Mouse (Mus musculus): Measurements from ENCODE around the gene Rassf1.
A peak's percentile ranks its signal among the peaks of the same experiment; 100 is the strongest.
"Not testable (repeated sequence)": the region's sequence is repeated elsewhere in the genome, so short reads cannot be mapped to it uniquely, and the experiment has no call there.

The Rassf1 gene

DNA sequence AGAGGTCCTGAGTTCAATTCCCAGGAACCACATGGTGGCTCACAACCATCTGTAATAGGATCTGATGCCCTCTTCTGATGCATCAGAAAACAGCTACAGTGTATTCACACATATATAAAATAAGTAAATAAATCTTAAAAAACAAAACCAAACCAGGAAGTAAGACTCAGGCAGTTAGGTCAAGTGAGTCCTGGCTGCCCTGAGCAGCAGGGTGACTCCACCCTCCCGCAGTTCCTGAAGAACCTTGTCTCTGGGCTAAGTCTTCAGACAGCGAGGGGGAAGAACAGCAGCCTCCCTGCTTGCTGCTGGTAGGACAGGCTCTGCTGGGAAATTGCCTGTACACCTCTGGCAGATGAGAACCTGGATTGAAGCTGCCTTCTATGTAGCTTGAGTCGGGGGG lies 5.0 kb downstream of the Rassf1 start:
- no peak for DNase-seq (ENCODE audit: low spot score in 2 of 2)

DNA sequence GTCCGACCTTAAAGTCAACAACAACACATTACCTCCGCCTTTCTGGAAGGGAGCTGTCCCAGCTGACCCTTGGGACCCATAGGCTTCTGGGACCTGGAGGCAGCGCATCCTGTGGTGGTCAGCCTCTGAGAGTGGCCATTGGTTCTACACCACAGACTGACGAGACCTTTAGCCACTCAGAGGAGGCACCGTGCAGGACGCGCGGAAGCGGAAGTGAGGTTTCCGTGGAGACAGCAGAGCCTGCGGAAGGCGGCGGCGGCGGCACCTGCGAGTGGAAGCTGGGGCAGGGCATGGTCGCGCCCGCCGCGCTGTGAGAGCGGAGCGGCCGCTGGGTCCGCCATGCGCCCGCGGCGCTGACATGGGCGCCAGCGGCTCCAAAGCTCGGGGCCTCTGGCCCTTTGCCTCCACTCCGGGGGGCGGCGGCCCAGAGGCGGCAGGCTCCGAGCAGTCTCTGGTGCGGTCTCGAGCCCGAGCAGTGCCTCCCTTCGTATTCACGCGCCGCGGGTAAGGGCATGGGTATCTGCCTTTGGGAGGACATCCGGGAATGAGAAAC lies 11.8 kb downstream of the Rassf1 start, which contains the start of gene Tusc2:
Gene Tusc2 (plus strand): TSS at position 227 of the 553 bp plus-strand sequence.
- DNase-seq (ENCODE audit: low spot score in 2 of 2), result peak; percentile 94 to 96

DNA sequence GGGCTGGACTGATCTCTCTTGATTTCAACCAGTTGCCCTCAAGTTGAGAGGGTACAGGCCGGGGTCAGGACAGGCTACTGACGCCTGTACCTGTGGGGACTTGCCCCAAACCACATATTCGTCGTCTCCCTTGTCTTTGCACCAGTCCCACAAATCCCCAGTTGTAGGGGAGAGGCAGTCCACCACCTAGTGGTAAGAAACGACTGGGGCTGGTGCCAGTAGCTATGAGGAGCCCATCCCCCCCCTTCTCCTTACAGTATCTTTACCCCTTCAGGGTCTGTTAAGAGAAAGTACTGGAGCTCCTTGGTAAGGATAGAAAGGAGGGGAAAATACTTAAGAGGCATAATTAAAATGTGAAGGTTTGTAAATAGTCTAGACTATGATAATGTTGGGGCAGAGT lies 14.2 kb downstream of the Rassf1 start:
- DNase-seq (ENCODE audit: low spot score in 2 of 2), result not testable (repeated sequence)

DNA sequence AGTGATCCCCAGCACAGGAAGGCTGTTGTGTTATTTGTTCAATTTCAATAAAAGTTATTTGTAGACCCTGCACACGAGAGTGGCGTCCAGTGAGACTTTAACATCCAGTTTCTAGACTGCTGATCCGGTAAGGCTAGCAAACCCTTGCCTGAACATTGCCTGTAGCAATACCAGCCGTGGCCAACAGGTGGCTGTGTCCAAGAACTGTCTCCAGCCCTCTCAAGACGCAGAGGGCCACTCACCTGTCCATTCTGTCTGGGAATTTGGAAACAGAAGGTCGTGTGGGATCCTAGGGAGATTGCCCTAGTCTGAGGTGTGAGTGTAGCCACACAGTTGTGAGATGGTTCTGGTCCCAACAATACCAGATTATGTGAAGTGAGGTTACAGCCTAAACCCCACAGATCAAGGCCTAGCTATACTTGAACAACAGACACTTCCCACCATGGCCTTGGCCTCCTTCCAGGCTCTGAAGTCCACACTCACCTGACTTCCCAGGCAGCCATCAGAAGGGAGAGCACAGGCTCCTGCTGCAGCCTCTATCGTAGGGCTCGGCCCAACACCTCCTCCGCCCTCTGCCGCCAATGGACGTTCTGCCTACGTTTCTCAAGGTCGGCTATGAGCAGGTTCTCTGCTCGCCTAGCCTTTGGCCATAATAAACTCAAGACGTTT lies 14.8 kb downstream of the Rassf1 start:
- DNase-seq (ENCODE audit: low spot score in 2 of 2), result peak; percentile 66 to 77

DNA sequence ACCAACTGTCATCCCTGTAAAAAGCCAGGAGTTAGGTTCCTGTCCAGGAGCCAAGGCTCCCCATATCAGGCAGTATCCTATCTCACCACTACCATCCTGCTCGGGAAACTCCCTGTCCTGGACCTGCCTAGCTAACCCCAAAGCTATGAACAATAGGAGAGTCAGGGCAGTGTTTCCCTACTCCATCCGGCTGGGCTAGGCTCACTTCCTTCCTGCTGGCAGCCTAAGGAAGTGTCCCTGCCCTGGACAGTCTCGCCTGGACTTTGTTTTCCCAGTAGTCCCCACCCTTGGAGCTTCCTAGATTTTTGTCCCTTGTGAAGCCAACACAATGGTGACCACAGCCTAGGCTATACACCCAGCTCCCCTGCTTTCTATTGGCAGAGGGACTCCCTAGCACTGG lies 15.5 kb downstream of the Rassf1 start:
- no peak for DNase-seq (ENCODE audit: low spot score in 2 of 2)

DNA sequence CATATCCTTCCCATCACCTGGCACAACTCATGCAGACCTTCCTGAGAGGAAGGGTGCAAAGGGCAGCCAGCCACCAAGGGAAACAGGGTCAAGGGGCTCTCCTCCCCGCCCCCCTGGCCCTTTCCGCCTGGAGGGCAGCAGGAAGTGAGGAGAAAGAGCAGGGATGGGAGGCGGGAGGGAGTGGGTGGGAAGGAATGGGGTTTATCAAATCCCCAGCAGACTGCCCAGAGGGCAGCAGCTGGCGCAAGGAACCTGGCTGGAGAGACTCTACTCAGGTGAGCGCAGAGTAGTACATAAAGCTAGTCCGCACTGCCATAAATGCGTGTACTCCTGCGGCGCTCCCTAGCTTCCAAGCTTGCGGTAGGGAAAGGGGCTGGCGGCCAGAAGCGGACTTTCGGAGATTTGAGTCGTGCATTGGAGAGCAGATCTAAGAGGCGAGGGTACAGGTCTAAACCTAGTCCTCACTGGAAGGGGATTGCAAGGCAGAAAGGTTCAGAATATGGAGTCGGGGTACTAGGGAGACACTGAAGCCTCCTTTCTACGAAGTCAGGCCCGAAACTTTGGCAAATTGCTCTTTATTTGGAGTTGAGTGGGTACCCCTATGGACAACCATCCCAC lies 16.5 kb downstream of the Rassf1 start, which contains the start of gene Hyal2:
Gene Hyal2 (plus strand): TSS at position 244 of the 618 bp plus-strand sequence.
- DNase-seq (ENCODE audit: low spot score in 2 of 2), result no peak

DNA sequence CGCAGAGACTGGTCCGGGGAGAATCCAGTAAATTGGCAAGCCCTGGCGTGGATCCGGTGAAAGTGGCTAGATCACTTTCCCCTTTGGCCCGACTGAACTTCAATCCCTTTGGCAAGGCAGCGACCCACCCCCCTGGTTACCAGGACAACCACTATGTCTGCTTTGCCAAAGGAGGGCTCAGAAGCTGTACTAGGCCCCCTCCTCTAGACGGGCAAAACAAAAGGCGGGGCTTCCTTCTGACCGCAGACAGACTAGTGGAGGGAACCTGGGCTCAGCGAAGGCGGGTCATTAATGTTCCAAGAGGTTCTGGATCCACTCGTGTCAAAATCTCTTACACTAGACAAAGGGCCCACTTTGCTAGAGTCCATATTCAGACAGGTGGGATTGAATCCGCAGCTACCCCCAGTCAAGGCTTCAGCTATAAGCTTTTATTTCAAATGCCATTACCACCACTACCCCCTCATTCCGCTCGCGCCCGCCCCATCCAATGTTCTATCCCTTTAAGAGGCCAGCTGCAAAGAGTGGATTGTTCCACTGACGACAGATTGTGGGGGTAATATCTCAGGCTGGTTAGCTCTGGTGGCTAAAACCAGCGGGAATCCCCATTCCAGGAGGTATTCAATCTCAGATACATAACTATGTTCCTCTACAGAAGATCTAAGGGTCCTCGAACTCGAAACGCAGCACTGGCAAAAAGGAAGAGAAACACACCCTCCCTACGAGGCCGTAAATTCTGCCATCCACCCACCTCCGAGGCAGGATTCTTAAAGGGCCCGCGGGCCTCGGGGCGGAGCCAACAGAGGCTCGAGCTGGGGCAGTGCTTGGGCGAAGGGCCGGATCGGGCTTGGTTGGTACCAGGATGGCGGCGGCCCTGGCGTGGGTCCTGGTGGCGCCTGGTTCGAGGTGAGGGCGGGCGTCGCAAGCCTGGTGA lies 17.2 kb downstream of the Rassf1 start:
- peak; percentile 73 to 80 for DNase-seq (ENCODE audit: low spot score in 2 of 2)

DNA sequence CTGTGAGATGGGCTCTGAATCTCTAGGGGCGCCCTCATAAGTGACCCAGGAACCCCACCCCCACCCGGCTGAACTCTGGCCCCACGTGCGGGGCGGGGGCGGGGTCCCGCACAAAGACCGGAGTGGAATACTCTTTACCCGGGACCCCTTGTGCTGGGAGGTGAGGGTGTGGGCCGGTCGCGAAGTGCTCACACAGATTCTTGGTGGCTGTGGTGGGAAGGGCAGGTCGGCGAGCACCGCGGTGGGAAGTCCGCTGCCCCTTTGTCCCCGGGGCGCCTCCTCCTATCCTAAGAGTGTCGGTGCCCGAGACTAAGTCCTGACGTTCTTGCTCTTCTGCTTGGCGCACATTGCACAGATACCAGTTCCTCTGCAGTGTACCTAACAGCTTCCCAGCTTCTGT lies 17.9 kb downstream of the Rassf1 start:
- no peak for DNase-seq (ENCODE audit: low spot score in 2 of 2)

DNA sequence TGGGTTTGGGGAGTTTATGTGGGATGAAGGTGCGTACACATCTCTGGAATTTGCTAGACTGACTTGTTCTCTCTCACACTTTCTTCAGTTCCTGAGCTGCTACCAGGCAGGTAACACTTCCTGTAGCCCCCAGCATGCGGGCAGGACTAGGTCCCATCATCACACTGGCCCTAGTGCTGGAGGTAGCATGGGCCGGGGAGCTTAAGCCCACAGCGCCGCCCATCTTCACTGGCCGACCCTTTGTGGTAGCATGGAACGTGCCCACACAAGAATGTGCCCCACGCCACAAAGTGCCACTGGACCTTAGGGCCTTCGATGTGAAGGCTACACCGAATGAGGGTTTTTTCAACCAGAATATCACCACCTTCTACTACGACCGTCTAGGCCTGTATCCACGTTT lies 18.7 kb downstream of the Rassf1 start:
- no peak for DNase-seq (ENCODE audit: low spot score in 2 of 2)

DNA sequence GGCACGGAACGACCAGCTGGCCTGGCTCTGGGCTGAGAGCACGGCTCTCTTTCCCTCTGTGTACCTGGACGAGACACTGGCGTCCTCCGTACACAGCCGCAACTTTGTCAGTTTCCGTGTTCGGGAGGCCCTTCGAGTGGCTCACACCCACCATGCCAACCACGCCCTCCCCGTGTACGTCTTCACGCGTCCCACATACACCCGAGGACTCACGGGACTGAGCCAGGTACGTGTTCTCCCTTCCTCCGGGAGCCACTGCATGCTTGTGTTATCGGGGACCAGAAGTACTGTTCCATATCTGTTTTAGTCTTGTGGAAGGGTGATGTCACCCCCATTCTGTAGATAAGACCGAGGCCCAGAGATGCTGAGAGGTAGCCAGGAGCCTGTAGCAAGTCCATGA lies 19.5 kb downstream of the Rassf1 start:
- no peak for DNase-seq (ENCODE audit: low spot score in 2 of 2)

DNA sequence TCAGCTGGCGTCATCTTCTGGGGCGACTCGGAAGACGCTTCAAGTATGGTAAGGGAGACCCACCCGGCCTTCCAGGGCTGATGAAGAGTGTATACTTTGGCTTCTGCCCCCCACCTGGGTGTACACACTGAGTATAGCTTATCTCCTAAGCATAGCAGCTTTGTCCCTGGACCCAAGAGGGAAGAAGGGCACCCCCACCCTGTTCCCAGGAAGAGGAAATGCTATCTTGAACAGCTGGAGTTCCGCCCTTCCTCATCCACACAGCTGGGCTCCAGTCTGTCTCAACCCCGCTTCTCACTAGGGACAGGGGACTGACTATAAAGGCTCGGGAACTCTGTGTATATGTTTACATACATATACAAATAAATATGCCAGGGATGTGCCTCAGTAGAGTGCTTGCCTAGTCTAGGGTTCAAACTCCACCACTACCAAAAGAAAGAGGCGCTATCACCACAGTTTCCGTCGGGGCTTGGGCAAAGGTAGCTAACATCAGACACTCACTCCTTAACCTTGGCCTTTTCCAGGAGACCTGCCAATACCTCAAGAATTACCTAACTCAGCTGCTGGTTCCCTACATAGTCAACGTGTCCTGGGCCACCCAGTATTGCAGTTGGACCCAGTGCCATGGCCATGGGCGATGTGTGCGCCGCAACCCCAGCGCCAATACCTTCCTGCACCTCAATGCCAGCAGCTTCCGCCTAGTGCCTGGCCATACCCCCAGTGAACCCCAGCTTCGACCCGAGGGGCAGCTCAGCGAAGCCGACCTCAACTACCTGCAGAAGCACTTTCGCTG lies 20.4 kb downstream of the Rassf1 start:
- no peak for DNase-seq (ENCODE audit: low spot score in 2 of 2)

DNA sequence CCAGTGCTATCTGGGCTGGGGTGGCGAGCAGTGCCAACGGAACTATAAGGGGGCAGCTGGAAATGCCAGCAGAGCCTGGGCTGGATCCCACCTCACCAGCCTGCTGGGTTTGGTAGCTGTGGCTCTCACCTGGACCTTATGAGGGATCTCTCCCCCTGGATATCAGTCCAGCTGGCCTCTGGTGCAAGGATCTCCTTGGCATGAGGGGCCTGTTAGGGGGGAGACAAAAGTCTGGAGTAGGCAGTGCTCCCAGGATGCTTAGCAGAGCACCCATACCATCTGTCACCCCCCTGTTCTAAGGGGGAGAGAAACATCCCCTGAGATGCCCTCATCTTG lies 20.9 kb downstream of the Rassf1 start:
- no peak for DNase-seq (ENCODE audit: low spot score in 2 of 2)

DNA sequence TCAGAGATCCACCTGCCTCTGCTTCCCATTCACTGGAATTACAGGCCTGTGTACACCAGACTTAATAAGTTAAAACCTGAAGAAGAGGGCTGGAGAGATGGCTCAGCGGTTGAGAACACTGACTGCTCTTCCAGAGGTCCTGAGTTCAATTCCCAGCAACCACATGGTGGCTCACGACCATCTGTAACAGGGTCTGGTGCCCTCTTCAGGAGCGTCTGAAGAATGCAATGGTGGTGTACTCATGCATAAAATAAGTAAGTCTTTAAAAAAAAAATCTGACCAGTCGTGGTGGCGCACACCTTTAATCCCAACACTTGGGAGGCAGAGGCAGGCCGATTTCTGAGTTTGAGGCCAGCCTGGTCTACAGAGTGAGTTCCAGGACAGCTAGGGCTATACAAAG lies 22.4 kb downstream of the Rassf1 start:
- DNase-seq (ENCODE audit: low spot score in 2 of 2), result not testable (repeated sequence)

DNA sequence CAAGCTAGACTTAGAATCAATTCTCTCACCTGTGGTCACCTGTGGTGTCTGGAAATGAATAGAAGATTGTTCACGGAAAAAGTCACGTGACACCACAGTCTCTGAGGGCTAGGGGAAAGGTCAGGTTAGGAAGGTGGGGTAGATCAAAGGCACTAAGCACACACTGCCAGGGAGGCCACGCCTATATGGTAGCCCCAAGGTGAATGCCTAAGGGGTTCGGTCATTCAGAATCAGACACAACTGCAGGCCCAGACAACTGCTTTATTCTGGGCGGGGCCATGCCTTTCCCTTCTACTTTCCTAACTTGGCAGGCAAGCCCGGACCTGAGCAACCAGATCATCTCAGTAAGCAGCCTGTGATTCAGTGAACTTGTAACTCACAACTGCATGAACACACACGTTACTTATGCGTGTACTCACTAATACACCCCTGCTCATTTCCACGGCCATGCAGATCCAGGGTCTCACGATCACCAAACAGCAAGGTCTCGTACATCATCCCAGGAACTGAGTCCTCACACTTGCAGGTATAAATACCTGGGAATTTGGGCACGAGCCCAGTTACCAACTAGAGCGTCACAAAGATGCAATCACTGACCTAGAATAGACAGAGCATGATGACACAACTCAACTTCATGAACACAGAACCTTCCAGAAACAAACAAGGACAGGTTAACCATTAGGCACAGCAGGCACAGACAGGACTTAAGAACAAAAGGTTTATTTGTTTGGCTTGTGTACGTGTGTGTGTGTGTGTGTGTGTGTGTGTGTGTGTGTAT lies 24.4 kb downstream of the Rassf1 start:
- DNase-seq (ENCODE audit: low spot score in 2 of 2), result no peak

DNA sequence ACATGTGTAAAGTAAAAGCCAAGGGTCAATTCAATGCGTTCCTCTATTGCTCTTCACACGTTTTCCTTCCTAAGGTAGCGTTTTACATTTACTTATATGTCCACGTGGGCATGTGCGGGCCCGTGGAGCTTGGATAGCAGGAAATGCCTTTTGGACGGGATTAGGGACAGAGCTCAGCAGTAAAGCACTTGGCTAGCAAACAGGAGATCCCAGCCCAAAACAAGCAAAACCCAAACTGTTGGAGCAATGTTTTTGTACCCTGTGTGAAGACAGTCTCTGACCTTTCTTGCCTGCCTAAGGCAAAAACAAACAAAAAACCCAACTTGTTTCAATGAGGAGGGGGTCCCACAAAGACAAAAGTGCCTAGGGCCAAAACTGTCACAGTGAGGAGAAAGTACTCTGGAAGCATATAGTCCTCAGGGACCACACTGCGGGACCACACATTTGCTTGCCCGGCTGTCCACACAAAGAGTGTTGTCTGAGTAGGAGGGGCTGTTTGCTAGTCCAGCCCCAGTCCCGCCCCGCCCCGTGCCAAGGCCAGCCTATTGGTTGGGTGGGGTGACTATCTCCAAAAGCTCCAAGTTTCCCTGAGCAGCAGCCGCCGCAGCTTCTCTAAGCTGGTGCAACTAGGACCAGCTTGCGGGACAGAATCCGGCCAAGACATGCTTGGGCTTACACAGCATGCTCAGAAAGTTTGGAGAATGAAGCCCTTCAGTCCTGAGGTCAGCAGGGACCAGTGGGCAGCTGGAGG lies 25.2 kb downstream of the Rassf1 start, which contains the start of gene Hyal1:
Gene Hyal1 (plus strand): TSS at position 571 of the 751 bp plus-strand sequence.
- DNase-seq (ENCODE audit: low spot score in 2 of 2), result no peak

DNA sequence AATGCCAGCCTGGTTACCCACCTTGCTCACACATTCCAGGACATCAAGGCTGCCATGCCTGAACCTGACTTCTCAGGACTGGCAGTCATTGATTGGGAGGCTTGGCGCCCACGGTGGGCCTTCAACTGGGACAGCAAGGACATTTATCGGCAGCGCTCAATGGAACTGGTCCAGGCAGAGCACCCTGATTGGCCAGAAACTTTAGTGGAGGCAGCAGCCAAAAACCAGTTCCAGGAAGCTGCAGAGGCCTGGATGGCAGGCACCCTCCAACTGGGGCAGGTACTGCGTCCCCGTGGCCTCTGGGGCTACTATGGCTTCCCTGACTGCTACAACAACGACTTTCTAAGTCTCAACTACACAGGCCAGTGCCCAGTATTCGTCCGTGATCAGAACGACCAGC lies 26.5 kb downstream of the Rassf1 start:
- no peak for DNase-seq (ENCODE audit: low spot score in 2 of 2)

DNA sequence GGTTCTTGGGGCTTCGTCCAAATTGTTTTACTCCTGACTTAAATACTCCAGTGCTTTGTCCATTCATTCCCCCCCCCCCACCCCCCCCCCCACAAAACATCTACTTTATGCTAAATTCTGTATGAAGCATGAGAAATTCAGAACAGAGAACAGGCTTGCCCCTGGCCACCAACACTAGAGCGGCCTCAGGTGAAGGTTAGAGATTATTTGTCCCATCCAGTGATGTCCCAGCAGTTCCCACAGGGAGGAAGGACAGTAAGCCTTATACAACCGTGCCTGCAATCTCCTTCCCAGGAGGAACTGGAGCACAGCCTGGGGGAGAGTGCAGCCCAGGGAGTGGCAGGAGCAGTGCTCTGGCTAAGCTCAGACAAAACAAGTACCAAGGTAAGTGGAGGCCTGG lies 27.2 kb downstream of the Rassf1 start, which contains the start of gene Naa80:
Gene Naa80 (plus strand): TSS at position 301 of the 400 bp plus-strand sequence.
- no peak for DNase-seq (ENCODE audit: low spot score in 2 of 2)

DNA sequence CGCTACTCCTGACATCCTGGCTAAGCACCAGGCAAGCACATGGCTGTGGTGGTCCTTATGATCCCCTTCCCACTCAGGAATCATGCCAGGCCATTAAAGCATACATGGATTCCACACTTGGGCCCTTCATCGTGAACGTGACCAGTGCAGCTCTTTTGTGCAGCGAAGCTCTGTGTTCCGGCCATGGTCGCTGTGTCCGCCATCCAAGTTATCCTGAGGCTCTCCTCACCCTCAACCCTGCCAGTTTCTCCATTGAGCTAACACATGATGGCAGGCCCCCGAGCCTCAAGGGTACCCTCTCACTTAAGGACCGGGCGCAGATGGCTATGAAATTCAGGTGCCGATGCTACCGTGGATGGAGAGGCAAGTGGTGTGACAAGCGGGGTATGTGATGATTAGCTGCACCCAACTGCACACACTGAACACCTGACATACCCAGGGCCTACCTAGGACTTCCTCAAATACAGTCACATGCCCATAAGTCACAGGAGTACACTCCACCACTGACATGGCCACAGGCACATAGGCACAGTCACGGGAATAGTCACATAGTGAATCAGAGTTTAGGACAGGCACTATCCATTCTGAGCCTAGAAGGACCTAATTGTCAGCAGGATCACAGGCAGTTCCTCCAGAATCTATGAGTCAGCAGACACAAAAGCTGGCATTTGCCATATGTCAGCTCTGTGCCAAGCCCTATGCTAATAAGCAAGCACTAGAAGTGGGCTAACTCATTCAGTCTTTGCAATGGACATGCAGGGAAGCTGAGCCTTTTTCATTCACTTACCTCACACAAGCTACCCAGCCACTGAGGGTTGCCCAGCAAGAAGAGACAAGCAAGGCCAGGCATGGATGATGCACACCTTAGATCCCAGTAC lies 27.9 kb downstream of the Rassf1 start:
- no peak for DNase-seq (ENCODE audit: low spot score in 2 of 2)

All from frontal cortex, postnatal 36 days (tissue).